1 mouse cellular context compared by ENCODE assay signal in the genomic region with DNA sequence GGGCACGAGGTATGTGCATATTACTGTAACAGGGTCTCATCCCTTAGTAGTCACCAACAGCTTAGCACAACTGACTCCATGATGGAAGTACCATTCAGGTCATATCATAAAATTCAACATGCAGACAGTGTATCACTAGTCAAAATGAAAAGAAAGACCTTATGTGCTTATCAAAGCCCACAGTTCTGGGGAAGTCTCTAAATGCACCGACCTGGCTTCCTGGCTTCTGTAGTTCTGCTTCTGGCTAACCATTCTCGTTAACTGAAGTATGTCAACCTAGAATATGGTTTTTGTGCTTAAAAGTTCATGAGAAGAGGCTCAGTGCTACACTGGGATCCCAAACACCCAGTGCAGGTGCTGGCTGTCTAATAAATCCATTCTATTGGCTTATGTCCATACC.
TF ChIP-seq lines count a peak whose summit lies in the region.

No protein-coding gene starts in this region.

TF ChIP-seq in MEL, 35 proteins besides CTCF, POLR2A, EP300 and RAD21 (continued from another document):
- TF ChIP-seq KAT2A (conservative IDR thresholded peaks at IDR 0.05; ENCODE audit: low read depth, low read length) = no peak
- TF ChIP-seq TCF12 (IDR thresholded peaks at IDR 0.05; ENCODE audit: low read depth, low read length) = 0 out of 2 replicates have a peak, but pooled peaks have one; percentile 28
TF ChIP-seq in MEL: peak in this region for 3.
